Mouse (Mus musculus): Measurements from ENCODE around the gene Fdps. TPM values are rescaled to one million over a fixed set of nuclear protein-coding genes. Genes with fewer than 3 reads are reported as not detected.
A peak's percentile ranks its signal among the peaks of the same experiment; 100 is the strongest.

Fdps gene
- 10 to 100 TPM; 61.4 to 80.2 TPM for total RNA-seq (2021)
- long read RNA-seq, experiment 1, transcript Fdps-203 (11 exons, 1,382 nt): minor isoform, 10 of 78 reads
- long read RNA-seq, experiment 1, transcript Fdps-201 (10 exons, 1,237 nt): major isoform, 53 of 78 reads
- long read RNA-seq, experiment 1, partial matches to known transcripts: 11 of 78 reads
- long read RNA-seq, experiment 1, other reads (novel, unspliced or antisense): 2 of 78 reads
- long read RNA-seq, experiment 2, transcript Fdps-201 (10 exons, 1,237 nt): major isoform, 42 of 56 reads
- long read RNA-seq, experiment 2, partial matches to known transcripts: 7 of 56 reads
- long read RNA-seq, experiment 2, other reads (novel, unspliced or antisense): 3 of 56 reads

GRCm38 (mm10) chr3:89101812-89102494 is at the start of gene Fdps:
Fdps (minus strand) TSS chr3:89101959.
- DNase-seq (ENCODE audit: low spot score in 2 of 2): peak; percentile 79 to 93

- no peak for DNase-seq (ENCODE audit: low spot score in 2 of 2)
Observed at GRCm38 (mm10) chr3:89148567-89148966, 46.8 kb upstream of the Fdps start.

- no peak for DNase-seq (ENCODE audit: low spot score in 2 of 2)
Observed at GRCm38 (mm10) chr3:89147979-89148311, 46.2 kb upstream of the Fdps start.

GRCm38 (mm10) chr3:89147101-89147978 is 45.6 kb upstream of the Fdps start:
- no peak for DNase-seq (ENCODE audit: low spot score in 2 of 2)

GRCm38 (mm10) chr3:89145566-89145965 is 43.8 kb upstream of the Fdps start:
- DNase-seq (ENCODE audit: low spot score in 2 of 2): no peak

GRCm38 (mm10) chr3:89144821-89145220 is 43.1 kb upstream of the Fdps start:
- DNase-seq (ENCODE audit: low spot score in 2 of 2): no peak

GRCm38 (mm10) chr3:89136365-89136764 is 34.6 kb upstream of the Fdps start:
- DNase-seq (ENCODE audit: low spot score in 2 of 2): no peak

- no peak for DNase-seq (ENCODE audit: low spot score in 2 of 2)
Observed at GRCm38 (mm10) chr3:89135958-89136357, 34.2 kb upstream of the Fdps start, which contains the start of gene Pklr. Pklr (plus strand) TSS chr3:89136142.

- no peak for DNase-seq (ENCODE audit: low spot score in 2 of 2)
Observed at GRCm38 (mm10) chr3:89133752-89134151, 32.0 kb upstream of the Fdps start.

- no peak for DNase-seq (ENCODE audit: low spot score in 2 of 2)
Observed at GRCm38 (mm10) chr3:89133063-89133450, 31.3 kb upstream of the Fdps start.

GRCm38 (mm10) chr3:89132285-89133062 is 30.7 kb upstream of the Fdps start:
- peak in 1 of 2 experiments; percentile 19 for DNase-seq (ENCODE audit: low spot score in 2 of 2)

GRCm38 (mm10) chr3:89131816-89132215 is 30.1 kb upstream of the Fdps start:
- DNase-seq (ENCODE audit: low spot score in 2 of 2): no peak

GRCm38 (mm10) chr3:89129908-89130307 is 28.1 kb upstream of the Fdps start:
- no peak for DNase-seq (ENCODE audit: low spot score in 2 of 2)

- no peak for DNase-seq (ENCODE audit: low spot score in 2 of 2)
Observed at GRCm38 (mm10) chr3:89125981-89126380, 24.2 kb upstream of the Fdps start.

- no peak for DNase-seq (ENCODE audit: low spot score in 2 of 2)
Observed at GRCm38 (mm10) chr3:89124241-89124640, 22.5 kb upstream of the Fdps start.

GRCm38 (mm10) chr3:89123313-89123712 is 21.6 kb upstream of the Fdps start:
- DNase-seq (ENCODE audit: low spot score in 2 of 2): peak; percentile 20 to 31

- DNase-seq (ENCODE audit: low spot score in 2 of 2): no peak
Observed at GRCm38 (mm10) chr3:89115522-89115921, 13.8 kb upstream of the Fdps start.

GRCm38 (mm10) chr3:89113058-89113457 is 11.3 kb upstream of the Fdps start:
- no peak for DNase-seq (ENCODE audit: low spot score in 2 of 2)

GRCm38 (mm10) chr3:89108146-89108545 is 6.4 kb upstream of the Fdps start:
- DNase-seq (ENCODE audit: low spot score in 2 of 2): no peak

- DNase-seq (ENCODE audit: low spot score in 2 of 2): no peak
Observed at GRCm38 (mm10) chr3:89107545-89107944, 5.8 kb upstream of the Fdps start.

- DNase-seq (ENCODE audit: low spot score in 2 of 2): no peak
Observed at GRCm38 (mm10) chr3:89106881-89107280, 5.1 kb upstream of the Fdps start.
